Mouse (Mus musculus): Measurements from ENCODE around the gene Adgrg6.

Adgrg6 gene

GRCm38 (mm10) chr10:14483257-14483656 is 62.2 kb downstream of the Adgrg6 start:
- CTCF ChIA-PET: no interaction called here

- CTCF ChIA-PET: no interaction called here
Observed at GRCm38 (mm10) chr10:14482483-14482882, 63.0 kb downstream of the Adgrg6 start.

GRCm38 (mm10) chr10:14480928-14481327 is 64.5 kb downstream of the Adgrg6 start:
- CTCF ChIA-PET: no interaction called here

GRCm38 (mm10) chr10:14476393-14476792 is 69.1 kb downstream of the Adgrg6 start:
- CTCF ChIA-PET: no interaction called here

- CTCF ChIA-PET: no interaction called here
Observed at GRCm38 (mm10) chr10:14475641-14476040, 69.8 kb downstream of the Adgrg6 start.

GRCm38 (mm10) chr10:14474541-14475305 is 70.7 kb downstream of the Adgrg6 start:
- CTCF ChIA-PET: no interaction called here

GRCm38 (mm10) chr10:14471039-14471550 is 74.4 kb downstream of the Adgrg6 start:
- CTCF ChIA-PET: no interaction called here

- CTCF ChIA-PET: no interaction called here
Observed at GRCm38 (mm10) chr10:14468623-14469022, 76.8 kb downstream of the Adgrg6 start.

- CTCF ChIA-PET: no interaction called here
Observed at GRCm38 (mm10) chr10:14463796-14464511, 81.5 kb downstream of the Adgrg6 start.

DNA sequence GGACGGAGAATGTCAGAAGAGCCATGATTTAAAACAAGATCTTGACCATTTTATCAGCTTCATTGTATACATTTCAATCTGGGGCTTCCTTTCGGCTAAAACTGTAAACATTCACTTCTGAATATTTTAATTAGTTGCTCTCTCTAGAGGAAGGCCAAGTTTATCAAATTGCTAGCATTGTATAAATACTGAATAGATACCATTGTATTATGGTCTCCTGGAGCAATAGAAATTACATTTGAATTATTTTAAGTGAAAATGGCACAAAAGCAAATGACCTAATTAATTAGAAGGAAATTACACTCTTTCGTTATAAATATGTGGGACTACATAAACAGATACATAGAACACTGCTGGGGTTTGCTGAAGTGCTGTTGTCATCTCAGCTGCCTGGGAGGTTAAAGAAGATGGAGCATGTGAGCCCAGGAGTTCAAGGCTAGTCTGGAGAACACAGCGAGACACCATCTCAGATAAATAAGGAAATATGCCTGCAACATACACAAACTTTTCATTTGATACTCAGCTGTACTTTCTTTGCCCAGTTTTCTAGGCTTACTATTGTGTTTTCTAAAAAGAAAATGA is 84.4 kb downstream of the Adgrg6 start:
- CTCF ChIA-PET: no interaction called here

- CTCF ChIA-PET: no interaction called here
Observed at GRCm38 (mm10) chr10:14460252-14460932, 85.1 kb downstream of the Adgrg6 start.

DNA sequence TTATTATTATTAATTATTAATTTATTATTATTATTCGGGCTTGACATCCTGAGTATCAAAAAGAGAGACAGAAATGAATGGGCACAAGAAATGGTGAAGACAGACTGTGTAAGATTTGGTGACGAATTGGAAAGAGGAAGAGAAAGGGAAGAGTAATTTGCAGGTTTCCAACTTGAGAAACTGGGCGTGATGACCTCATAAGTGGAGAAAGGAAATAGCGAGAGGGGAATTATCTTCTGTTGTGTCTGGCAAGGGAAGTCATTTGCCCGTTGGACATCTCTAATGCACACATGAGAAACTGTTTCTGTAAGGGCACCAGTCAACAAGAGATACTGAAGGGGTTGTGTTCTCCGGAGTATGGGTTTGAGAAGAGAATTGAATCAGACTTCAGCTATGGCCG is 85.6 kb downstream of the Adgrg6 start:
- CTCF ChIA-PET: no interaction called here

DNA sequence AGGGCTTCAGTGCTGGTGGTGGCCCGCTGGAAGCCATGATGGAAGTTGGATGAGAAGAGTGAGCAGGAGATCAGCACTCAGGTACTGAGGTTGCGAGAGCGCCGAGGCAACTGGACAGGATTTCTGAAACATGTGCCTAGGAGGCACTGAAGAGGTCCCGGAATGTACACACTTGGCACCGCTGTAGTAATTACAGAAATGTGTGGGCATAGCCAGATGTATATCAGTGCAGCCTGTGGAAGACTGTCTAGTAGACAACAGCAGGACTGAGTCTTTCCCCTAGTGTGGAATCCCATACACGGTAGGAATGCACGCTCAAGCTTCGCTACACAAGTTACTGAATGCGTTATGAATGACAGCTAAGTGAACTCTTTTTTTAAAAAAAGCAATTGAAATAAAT is 86.1 kb downstream of the Adgrg6 start:
- CTCF ChIA-PET: no interaction called here

GRCm38 (mm10) chr10:14454481-14454880 is 91.0 kb downstream of the Adgrg6 start:
- CTCF ChIA-PET: no interaction called here

- CTCF ChIA-PET: no interaction called here
Observed at GRCm38 (mm10) chr10:14451811-14452210, 93.6 kb downstream of the Adgrg6 start.

GRCm38 (mm10) chr10:14450073-14450472 is 95.4 kb downstream of the Adgrg6 start:
- CTCF ChIA-PET: no interaction called here

GRCm38 (mm10) chr10:14445590-14446291 is 99.7 kb downstream of the Adgrg6 start:
- CTCF ChIA-PET: no interaction called here

DNA sequence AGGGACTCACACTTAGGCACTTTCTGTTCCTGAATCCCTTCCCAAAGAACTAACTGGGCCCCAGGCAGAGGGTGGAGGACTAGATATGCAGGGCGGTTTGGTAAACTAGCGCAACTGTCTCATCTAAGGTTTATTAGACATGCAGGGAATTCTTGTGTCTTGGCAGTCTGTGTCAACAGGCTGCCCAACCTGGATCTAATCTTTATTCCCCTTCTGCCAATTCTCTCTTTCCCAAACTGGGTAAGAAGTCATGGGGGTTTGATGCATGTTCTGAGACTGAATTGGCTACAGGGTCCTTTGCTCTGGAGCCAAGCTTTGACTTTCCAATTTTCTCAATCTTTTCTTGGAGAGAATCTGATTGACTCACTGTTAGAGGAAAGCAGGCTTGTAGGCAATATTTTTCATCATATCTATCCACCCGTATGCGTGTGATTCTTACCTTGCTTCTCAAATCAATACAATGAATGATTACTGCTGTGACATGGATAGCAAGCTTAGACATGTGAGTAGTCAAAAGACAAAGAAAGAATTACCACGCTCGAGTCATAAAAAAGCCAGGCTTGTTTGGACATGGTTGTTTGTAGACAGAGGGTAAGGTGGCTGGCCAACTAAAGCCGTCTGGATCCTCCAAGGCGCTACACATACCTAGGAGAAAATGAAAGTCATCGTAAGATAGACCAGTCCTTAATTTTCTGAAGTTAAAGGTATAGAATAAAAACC is 104.4 kb downstream of the Adgrg6 start:
- CTCF ChIA-PET: no interaction called here

GRCm38 (mm10) chr10:14404070-14404469 is 141.4 kb downstream of the Adgrg6 start:
- CTCF ChIA-PET: no interaction called here

- CTCF ChIA-PET: no interaction called here
Observed at GRCm38 (mm10) chr10:14401744-14402143, 143.7 kb downstream of the Adgrg6 start.

DNA sequence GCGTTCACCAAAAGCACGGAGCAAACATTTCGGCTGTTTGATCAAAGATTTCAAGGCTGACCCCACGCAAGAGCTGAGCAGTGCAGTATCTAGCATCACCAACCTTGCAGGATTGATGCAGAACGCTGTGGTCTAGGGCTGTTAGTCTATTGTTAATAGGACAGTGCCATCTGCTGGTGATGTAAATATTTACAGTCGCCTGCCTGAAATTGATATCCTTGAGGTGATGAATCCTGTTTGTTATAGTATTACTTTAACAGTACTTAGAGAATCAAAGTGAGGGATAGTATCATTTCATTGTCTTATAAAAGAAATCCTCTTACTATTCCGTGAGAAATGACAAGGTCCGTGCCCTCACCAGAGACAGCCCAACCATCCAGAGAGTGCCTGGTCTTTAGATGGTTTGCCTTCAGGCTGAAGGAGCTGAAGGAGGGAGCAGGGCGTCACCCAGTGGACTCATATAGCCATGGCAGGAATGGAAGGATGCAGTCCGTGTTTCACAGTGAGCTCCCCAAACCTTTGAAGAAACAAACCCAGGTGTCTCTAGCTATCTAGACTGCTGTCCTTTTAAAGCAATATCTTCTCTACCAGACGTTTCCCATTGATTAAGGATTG is 154.3 kb downstream of the Adgrg6 start:
- CTCF ChIA-PET: no interaction called here
